Mouse (Mus musculus): Measurements from ENCODE around the gene Sox15.
A peak's percentile ranks its signal among the peaks of the same experiment; 100 is the strongest.
"Not testable (repeated sequence)": the region's sequence is repeated elsewhere in the genome, so short reads cannot be mapped to it uniquely, and the experiment has no call there.

Sox15 gene

DNA sequence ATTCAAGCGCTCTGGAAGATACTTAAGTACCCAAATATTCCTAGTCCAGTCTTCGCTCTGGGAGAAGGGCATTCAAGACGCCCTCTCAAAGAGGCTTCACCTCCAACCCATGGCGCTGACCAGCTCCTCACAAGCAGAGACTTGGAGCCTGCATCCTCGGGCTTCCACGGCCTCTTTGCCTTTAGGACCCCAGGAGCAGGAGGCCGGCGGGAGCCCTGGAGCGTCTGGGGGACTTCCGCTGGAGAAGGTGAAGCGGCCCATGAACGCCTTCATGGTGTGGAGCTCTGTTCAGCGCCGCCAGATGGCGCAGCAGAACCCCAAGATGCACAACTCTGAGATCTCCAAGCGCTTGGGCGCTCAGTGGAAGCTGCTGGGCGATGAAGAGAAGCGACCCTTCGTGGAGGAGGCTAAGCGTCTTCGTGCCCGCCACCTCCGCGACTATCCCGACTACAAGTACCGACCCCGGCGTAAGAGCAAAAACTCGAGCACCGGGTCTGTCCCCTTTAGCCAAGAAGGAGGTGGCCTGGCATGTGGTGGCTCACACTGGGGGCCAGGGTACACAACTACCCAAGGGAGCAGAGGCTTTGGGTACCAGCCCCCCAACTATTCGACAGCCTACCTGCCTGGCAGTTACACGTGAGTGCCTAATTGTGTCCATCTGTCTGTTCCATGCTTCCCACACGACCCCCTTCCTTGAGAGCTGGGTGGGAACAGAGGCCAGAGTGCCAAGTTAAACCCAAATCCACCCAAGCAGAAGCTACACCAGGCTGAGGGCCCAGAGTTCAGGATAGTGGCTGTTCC, at the start of gene Sox15:
TSS of gene Sox15 (plus strand) at position 51 of the 801 bp plus-strand sequence.
- DNase-seq (ENCODE audit: low read depth in 1 of 2, low spot score in 2 of 2), result no peak

GRCm38 (mm10) chr11:69605726-69606490, 49.2 kb upstream of the Sox15 start, which contains the start of gene Atp1b2:
Gene Atp1b2, minus strand, starts transcription at chr11:69605942.
- DNase-seq (ENCODE audit: low read depth in 1 of 2, low spot score in 2 of 2), result no peak

DNA sequence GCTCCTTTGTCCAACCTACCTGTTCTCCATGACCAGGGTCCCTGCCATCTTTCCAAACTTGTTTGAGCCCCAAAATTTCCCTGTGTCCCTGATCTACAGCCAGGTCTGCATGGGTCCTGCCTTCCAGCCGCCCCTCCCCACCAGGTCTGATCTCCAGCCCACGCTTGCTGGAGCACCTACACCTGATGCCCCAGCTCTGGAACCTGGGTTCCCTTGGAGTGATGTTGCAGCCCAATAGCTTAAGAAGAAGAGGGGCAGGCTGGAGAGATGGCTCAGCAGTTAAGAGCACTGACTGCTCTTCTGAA, 48.7 kb upstream of the Sox15 start:
- no peak for DNase-seq (ENCODE audit: low read depth in 1 of 2, low spot score in 2 of 2)

DNA sequence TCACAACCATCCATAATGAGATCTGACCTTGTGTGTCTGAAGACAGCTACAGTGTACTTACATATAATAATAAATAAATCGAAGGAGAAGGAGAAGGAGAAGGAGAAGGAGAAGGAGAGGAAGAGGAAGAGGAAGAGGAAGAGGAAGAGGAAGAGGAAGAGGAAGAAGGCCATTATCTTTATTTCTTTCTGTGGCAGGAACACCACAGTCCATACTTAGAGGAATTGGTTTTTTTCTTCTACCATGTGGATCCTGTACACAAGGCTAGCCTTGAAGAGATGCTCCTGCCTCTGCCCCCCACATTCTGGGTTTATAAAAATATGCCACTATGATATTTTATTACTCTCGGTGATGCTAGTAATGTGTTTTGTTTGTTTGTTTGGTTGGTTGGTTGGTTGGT, 48.3 kb upstream of the Sox15 start:
- DNase-seq (ENCODE audit: low read depth in 1 of 2, low spot score in 2 of 2), result no peak

GRCm38 (mm10) chr11:69608525-69608924, 46.6 kb upstream of the Sox15 start:
- no peak for DNase-seq (ENCODE audit: low read depth in 1 of 2, low spot score in 2 of 2)

- no peak for DNase-seq (ENCODE audit: low read depth in 1 of 2, low spot score in 2 of 2)
Observed at GRCm38 (mm10) chr11:69609416-69609815, 45.7 kb upstream of the Sox15 start.

- no peak for DNase-seq (ENCODE audit: low read depth in 1 of 2, low spot score in 2 of 2)
Observed at GRCm38 (mm10) chr11:69610899-69611298, 44.2 kb upstream of the Sox15 start.

DNA sequence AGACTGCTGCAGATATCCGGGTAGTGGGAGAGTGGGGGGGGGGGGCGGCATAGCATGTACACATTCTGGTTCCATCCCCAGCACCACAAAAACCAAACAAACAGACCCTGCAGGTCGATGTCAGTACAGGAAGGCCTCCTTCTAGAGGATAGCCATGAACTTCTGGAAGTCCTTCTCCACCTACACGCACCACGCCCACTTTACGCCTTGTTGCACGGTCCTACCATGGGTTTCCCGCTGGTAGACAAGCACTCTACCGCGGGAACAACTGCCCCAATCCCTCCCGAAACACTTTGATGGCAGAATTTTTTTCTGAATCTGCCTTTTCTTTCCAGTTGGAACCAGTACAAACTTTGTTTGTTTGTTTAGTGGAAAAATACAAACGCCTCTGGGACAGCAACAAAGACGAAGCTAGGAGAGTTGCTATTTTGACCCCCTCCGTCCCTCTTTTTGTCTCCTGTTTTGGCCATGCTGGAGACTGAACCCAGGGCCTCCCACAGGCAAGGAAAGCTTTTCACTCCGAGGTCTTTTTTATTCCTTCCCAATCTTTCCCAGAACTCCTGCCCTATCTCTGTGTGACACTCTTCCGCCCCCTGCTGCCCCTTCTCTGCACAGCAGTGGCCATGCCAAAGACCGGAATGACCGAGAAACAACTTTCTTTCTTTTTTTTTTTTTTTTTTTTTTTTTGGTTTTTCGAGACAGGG, 41.4 kb upstream of the Sox15 start:
- peak in 1 of 2 experiments; percentile 43 for DNase-seq (ENCODE audit: low read depth in 1 of 2, low spot score in 2 of 2)

- DNase-seq (ENCODE audit: low read depth in 1 of 2, low spot score in 2 of 2), result not testable (repeated sequence)
Observed at GRCm38 (mm10) chr11:69614257-69614588, 40.9 kb upstream of the Sox15 start.

DNA sequence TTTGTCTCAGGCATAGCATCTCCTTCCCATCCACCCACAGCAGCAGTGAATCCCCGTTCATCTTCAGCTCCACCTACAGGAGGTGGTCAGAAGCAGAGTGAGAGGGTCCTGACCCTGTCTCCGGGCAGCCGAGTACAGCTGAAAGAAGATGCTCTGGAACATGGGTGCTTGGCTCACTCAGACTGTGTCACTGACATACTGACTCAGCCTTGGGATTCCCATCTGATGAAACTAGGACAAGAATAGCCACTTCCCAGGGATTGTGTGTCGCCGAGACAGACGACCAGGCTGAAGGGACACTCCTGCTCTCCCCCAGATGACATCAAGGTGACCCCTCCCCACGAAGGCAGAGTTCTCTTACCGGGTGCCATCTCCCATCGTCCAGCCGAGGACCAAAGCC, 38.3 kb upstream of the Sox15 start:
- no peak for DNase-seq (ENCODE audit: low read depth in 1 of 2, low spot score in 2 of 2)

- no peak for DNase-seq (ENCODE audit: low read depth in 1 of 2, low spot score in 2 of 2)
Observed at GRCm38 (mm10) chr11:69617805-69618204, 37.3 kb upstream of the Sox15 start, which contains the start of gene Shbg. Gene Shbg, minus strand, starts transcription at chr11:69617905.

DNA sequence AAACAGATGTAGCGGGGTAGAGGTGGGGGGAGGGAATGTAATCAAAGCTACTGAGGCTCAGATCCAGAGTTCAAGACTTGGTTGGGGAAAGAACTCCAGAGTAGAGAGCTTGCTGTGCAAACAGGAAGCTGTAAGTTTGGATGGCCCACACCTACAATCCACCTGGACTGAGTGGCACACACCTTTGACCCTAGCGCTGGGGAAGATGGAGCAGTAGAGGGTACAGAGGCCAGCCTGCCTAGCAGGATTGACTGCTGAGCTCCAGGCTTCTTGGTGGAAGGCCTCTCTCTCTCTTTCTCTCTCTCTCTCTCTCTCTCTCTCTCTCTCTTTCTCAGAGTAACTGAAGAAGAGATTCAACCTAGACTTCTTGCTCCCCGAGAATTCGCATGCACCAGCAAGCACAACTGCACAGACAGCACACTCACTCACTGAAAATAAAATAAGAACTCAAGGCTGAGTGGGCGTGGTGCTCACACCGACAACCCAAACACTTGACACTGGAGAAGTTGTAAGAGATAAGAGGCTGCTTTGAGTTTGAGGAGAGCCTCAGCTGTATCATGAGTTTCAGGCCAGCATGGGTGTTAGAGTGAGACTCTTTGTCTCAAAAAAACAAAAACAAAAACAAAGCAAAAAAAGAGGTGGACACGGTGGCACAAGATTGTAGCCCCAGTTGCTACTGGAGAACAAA, 34.6 kb upstream of the Sox15 start:
- DNase-seq (ENCODE audit: low read depth in 1 of 2, low spot score in 2 of 2), result no peak

- DNase-seq (ENCODE audit: low read depth in 1 of 2, low spot score in 2 of 2), result no peak
Observed at GRCm38 (mm10) chr11:69621571-69622268, 33.4 kb upstream of the Sox15 start, which contains the start of gene Sat2. Gene Sat2, plus strand, starts transcription at chr11:69622024.

GRCm38 (mm10) chr11:69622406-69622805, 32.7 kb upstream of the Sox15 start:
- no peak for DNase-seq (ENCODE audit: low read depth in 1 of 2, low spot score in 2 of 2)

- DNase-seq (ENCODE audit: low read depth in 1 of 2, low spot score in 2 of 2), result no peak
Observed at GRCm38 (mm10) chr11:69623006-69623405, 32.1 kb upstream of the Sox15 start.

- not testable (repeated sequence) for DNase-seq (ENCODE audit: low read depth in 1 of 2, low spot score in 2 of 2)
Observed at GRCm38 (mm10) chr11:69624339-69624738, 30.8 kb upstream of the Sox15 start.

DNA sequence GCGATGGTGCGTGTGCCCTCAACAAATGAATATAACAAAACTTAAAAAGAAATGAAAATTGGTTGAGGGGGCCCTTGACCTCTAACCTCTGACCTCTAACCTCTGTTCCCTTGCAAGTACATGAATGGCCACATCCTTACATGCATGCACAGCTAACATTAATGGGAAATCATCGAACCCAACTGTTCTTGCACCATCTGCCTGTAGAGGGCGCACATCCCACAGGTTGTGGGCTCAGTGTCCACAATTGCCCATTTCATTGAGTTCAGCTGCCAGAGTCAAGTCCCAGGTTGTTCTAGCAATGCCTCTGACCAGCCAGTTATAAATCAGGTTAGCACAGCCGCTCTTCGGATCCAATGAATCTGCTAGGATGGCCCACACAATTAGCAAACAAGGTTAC, 26.8 kb upstream of the Sox15 start:
- DNase-seq (ENCODE audit: low read depth in 1 of 2, low spot score in 2 of 2), result peak in 1 of 2 experiments; percentile 59

DNA sequence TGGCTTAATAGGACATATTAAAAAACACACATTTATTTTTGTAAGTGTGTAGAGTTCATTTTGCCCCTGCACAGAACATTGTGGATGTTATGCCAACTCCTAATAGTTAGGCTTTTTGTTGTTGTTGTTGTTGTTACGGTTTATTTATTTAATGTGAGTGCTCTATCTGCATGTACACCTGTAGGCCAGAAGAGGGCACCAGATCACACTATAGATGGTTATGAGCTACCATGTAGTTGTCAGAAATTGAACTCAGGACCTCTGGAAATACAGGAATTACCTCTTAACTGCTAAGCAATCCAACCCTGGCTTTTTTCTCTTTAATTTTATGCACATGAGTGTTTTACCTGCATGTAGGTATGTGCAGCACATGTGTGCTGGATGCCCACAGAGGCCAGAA, 25.3 kb upstream of the Sox15 start:
- DNase-seq (ENCODE audit: low read depth in 1 of 2, low spot score in 2 of 2), result no peak

DNA sequence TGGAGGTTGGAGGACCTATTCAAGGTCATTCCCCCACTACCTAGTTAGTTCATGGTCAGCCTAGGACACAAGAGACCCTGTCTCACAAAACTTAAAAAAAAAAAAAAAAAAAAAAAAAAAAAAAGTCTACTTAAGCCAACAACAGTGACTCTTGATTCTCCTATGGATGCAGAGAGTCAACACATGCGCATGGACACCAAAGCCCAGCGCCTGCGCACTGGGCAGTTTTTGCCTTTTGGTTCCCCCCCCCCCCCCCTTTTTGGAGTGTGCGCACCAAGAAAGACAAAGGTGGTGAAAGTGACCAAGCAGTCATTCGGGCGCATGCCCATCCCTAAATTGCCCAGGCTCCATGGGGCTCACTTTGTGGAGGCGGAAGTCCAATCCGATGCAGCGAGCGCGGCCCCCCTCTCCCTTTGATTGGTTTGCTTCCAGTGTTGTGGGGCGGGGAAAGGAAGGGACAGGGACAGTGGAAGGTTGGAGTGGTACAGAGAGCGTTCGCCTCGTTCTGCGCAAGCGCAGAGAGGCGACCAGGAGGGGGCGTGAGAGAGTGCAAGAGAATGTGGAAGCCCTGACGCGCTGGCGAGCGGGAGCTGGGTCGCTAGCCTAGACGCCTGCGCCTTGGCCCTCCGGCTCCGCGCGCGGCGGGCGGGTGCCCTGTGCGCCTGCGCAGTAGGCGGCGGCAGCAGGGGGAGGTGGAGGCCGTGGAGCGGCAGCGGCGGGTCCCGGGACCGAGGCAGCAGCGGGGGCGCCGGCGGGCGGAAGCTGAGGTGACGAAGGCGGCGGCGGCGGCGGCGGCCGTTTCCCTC, 22.6 kb upstream of the Sox15 start, which contains the start of gene Fxr2:
TSS of gene Fxr2 (plus strand) at position 707 of the 806 bp plus-strand sequence.
- peak; percentile 100 for DNase-seq (ENCODE audit: low read depth in 1 of 2, low spot score in 2 of 2)
